Mouse (Mus musculus) forebrain, embryonic 16.5 days (tissue): ENCODE measurements at regions not wholly inside any gene's neighbourhood (a gene's known extent, or its start where the extent isn't known, plus 50 kb on each side); places are given as distances from the start of the nearest gene placed in this dataset.

Experiments used
- ATAC-seq: fragments of 200-750 bp; cut with Nextera tagmentation; 2 replicates; pipeline ENCODE4 v1.8.0; 2017; ENCODE audit warnings: mild to moderate bottlenecking, moderate library complexity
- H3K27ac ChIP-seq: fragments of 300-500 bp; sonication (generic); 2 replicates; pipeline ENCODE4 v1.5.1; 2014; ENCODE audit warnings: low read length, control low read depth
- H3K27me3 ChIP-seq: fragments of 300-500 bp; sonication (generic); replicated peaks from 2 replicates; pipeline ENCODE4 v1.6.1; 2014; ENCODE audit warnings: low read length; ENCODE audit not compliant: control insufficient read depth, insufficient read depth
- H3K36me3 ChIP-seq: fragments of 300-500 bp; sonication (generic); 2 replicates; pipeline ENCODE4 v1.6.1; 2014; ENCODE audit not compliant: control insufficient read depth, insufficient read depth
- H3K4me1 ChIP-seq: fragments of 300-500 bp; sonication (generic); replicated peaks from 2 replicates; pipeline ENCODE4 v1.6.1; 2014; ENCODE audit warnings: low read length; ENCODE audit not compliant: control insufficient read depth, insufficient read depth
- H3K4me2 ChIP-seq: fragments of 300-500 bp; sonication (generic); 2 replicates; pipeline ENCODE4 v1.6.1; 2014; ENCODE audit warnings: mild to moderate bottlenecking, low read length, control low read depth
- H3K4me3 ChIP-seq: fragments of 300-500 bp; sonication (generic); replicated peaks from 2 replicates; pipeline ENCODE4 v1.5.1; 2014; ENCODE audit warnings: mild to moderate bottlenecking, low read length, control low read depth
- H3K9ac ChIP-seq: fragments of 300-500 bp; sonication (generic); replicated peaks from 2 replicates; pipeline ENCODE4 v1.6.1; 2014; ENCODE audit warnings: low read depth, low read length, control low read depth
- H3K9me3 ChIP-seq: fragments of 300-500 bp; sonication (generic); 2 replicates; pipeline ENCODE4 v1.6.1; 2016; ENCODE audit warnings: low read length; ENCODE audit not compliant: control insufficient read depth
- WGBS: fragments of 180-500 bp; shearing (Covaris S2); extraction: QIAGEN DNeasy Blood & Tissue Kit; methylation state at CpG from one replicate; pipeline ENCODE4 v1.1.7; 2014; 5-methylcytosine and 5-hydroxymethylcytosine counted together

GRCm38 (mm10) chr6:107770834-107771470, 241.4 kb downstream of the Lrrn1 start:
- no peaks in the 10 kb centered on the region for H3K36me3 ChIP-seq
- H3K27me3 ChIP-seq = no peaks in the 10 kb centered on the region
- H3K9me3 ChIP-seq = no peaks in the 10 kb centered on the region
- no peak overlapping the region for H3K9ac ChIP-seq
- H3K27ac ChIP-seq = no peak overlapping the region
- no peaks in the 10 kb centered on the region for H3K4me1 ChIP-seq
- H3K4me2 ChIP-seq = no peak overlapping the region
- H3K4me3 ChIP-seq = no peak overlapping the region
- WGBS = 55% methylated on average over 11 of the region's 11 CpGs
- ATAC-seq = no peak

DNA sequence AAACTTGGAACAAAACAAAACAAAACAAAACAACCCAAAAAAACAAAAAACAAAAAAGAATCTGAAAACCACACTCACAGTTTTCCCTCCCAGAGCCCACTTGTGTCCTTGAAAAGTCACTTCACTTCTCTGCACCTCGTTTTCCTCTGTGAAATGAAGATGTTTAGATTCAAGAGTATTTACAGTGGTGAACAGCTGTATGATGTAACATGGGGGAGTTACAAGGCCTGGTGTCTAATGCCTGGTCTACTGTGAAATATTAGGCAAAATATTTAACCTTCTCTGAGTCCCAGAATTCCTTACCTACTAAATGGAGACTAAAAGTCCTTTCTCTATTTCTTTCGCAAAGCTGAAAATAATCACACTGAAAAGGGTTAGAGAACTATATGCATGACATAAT, 255.4 kb downstream of the Lrrn1 start:
- WGBS = 86% methylated on average over 2 of the region's 2 CpGs
- Histone ChIP-seq H3K9ac (no peak overlapping the region), H3K4me2 (no peak overlapping the region), H3K4me3 (no peak overlapping the region), H3K27ac (no peak overlapping the region), H3K9me3 (no peaks in the 10 kb centered on the region), H3K4me1 (no peaks in the 10 kb centered on the region), H3K27me3 (no peaks in the 10 kb centered on the region), H3K36me3 (no peaks in the 10 kb centered on the region)
- ATAC-seq = no peak

DNA sequence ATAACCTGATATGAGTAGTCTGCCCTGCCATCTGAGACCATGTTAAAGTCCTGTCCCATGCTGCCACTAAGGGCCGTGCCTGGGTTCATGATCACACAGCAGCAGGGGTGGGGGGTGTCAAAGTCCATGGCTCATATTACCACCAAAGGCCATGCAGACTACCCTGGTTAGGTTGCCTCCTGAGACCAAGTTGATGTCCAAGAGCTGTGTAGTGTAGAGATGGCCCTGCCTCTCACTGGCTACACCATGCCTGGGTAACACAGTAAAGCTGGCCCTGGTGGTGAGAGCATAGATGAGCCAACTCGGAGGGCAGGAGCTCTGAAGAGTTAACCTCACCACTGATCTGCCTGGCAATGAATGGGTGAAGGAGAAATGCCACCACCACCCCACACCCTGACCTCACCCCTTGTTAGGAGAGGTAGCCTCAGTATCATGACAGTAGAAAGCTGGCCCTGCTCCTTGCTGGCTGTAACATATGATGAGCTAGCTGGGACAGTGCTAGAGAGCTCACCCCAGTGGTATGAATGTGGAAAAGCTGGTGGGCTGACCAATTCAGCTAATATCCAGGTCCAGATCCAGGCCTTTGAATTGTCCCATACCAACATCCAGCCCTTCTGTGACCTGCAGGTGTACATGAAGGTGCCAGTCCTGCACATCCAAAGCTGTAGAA, 258.8 kb downstream of the Lrrn1 start:
- ATAC-seq = no peak

GRCm38 (mm10) chr6:107797845-107798244, 267.0 kb upstream of the Setmar start:
- no peak overlapping the region for H3K9ac ChIP-seq
- WGBS = 76% methylated on average over 2 of the region's 2 CpGs

More for the DNA sequence above, 258.8 kb downstream of the Lrrn1 start:
- no peak overlapping the region for H3K27ac ChIP-seq
- H3K9ac ChIP-seq = no peak overlapping the region
- H3K9me3 ChIP-seq = no peaks in the 10 kb centered on the region
- no peak overlapping the region for H3K4me3 ChIP-seq
- 83% methylated on average over 2 of the region's 2 CpGs for WGBS
- no peaks in the 10 kb centered on the region for H3K27me3 ChIP-seq
- no peaks in the 10 kb centered on the region for H3K36me3 ChIP-seq
- no peaks in the 10 kb centered on the region for H3K4me1 ChIP-seq
- no peak overlapping the region for H3K4me2 ChIP-seq

DNA sequence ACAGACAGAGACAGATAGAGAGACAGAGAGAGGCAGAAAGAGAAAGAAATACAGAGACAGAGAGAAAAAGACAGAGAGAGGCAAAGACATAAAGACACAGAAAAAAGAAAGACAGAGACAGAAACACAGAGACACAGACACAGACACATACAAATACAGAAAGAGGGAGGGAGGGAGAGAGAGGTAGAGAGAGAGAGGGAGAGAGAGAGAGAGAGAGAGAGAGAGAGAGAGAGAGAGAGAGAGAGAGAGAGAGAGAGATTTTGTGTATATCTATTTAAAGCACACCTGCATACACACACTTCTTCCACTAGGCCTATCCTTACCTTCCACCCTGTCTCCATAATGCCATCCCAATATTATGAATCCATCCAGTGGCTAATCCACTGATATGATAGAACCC, 261.8 kb upstream of the Setmar start:
- no peak overlapping the region for H3K4me2 ChIP-seq

More at GRCm38 (mm10) chr6:107797845-107798244, 267.0 kb upstream of the Setmar start:
- H3K9me3 ChIP-seq = no peaks in the 10 kb centered on the region
- H3K27ac ChIP-seq = no peak overlapping the region
- H3K4me3 ChIP-seq = no peak overlapping the region
- no peaks in the 10 kb centered on the region for H3K27me3 ChIP-seq
- no peak overlapping the region for H3K4me2 ChIP-seq
- H3K36me3 ChIP-seq = no peaks in the 10 kb centered on the region
- ATAC-seq = no peak
- no peaks in the 10 kb centered on the region for H3K4me1 ChIP-seq

More for the DNA sequence above, 261.8 kb upstream of the Setmar start:
- no peak overlapping the region for H3K4me3 ChIP-seq
- ATAC-seq = no peak
- H3K27ac ChIP-seq = no peak overlapping the region
- H3K27me3 ChIP-seq = no peaks in the 10 kb centered on the region
- no peaks in the 10 kb centered on the region for H3K9me3 ChIP-seq
- H3K4me1 ChIP-seq = no peaks in the 10 kb centered on the region
- H3K9ac ChIP-seq = no peak overlapping the region
- no peaks in the 10 kb centered on the region for H3K36me3 ChIP-seq
